Mouse (Mus musculus): Measurements from ENCODE around the gene Mrps2. TPM values are rescaled to one million over a fixed set of nuclear protein-coding genes. Genes with fewer than 3 reads are reported as not detected.
A peak's percentile ranks its signal among the peaks of the same experiment; 100 is the strongest.

The Mrps2 gene
- polyA plus RNA-seq, 1 experiment from 2014 or later, result 26.5 TPM

DNA sequence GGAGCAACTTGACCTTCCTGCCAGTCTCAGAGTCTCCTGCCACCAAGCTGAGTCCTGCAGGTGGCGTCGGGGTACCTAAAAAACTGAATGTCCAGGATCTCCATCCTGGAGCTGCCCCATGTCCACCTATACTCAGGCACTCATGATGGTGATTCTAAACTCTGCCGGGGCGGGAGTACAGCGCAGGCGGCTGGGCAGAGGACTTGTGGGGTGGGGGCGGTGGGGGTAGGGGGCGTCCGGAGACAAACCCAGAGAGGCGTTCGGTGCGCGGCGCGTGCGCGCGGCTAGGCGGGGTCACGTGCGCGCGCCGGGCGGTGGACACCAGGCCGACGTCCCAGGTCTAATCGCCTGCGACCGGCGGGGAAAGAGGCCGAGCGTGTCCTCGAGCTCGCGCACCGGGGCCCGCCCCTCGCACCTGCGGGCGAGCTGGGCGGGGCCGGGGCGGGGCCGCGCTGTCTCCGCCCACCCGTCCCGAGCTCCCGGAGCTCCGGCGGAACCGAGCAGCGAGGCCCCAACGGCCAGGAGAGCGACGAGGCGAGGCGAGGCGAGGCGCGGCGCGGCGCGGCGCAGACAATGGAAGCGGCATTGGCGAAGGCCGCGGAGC is 45.0 kb downstream of the Mrps2 start, which contains the start of gene Ralgds:
Ralgds (plus strand) TSS at position 328 of the 604 bp plus-strand sequence.
- Histone ChIP-seq H3K9ac (replicated peaks) (peak within 1 kb of the TSS; percentile 44), H3K36me3 (replicated peaks; ENCODE audit: insufficient read depth, low read length) (no peaks in the 10 kb centered on the region), H3K4me2 (ENCODE audit: low read depth, low read length) (peak within 1 kb of the TSS; percentile 87), H3K27me3 (ENCODE audit: insufficient read depth, low read length) (peaks cover 25% of the 10 kb centered on the region), H3K27ac (ENCODE audit: low read depth) (no peak within 1 kb of the TSS), H3K4me3 (ENCODE audit: low read depth, low read length) (peak within 1 kb of the TSS; percentile 50), H3K9me3 (ENCODE audit: low read length) (no peaks in the 10 kb centered on the region), H3K4me1 (ENCODE audit: insufficient read depth) (peaks cover 14% of the 10 kb centered on the region)
- 1% methylated on average over 63 of the region's 71 CpGs for WGBS (ENCODE audit: insufficient replicate concordance)
- DNase-seq (peak; percentile 50), ATAC-seq (peak; percentile 42; the same call in 1 of the 2 replicates)
- TF ChIP-seq CTCF (IDR thresholded peaks at IDR 0.05; ENCODE audit: low read depth), result peak; percentile 16; the same call in 1 of the 2 replicates
- no peak for TF ChIP-seq EP300 (IDR thresholded peaks at IDR 0.05; ENCODE audit: low read depth)

DNA sequence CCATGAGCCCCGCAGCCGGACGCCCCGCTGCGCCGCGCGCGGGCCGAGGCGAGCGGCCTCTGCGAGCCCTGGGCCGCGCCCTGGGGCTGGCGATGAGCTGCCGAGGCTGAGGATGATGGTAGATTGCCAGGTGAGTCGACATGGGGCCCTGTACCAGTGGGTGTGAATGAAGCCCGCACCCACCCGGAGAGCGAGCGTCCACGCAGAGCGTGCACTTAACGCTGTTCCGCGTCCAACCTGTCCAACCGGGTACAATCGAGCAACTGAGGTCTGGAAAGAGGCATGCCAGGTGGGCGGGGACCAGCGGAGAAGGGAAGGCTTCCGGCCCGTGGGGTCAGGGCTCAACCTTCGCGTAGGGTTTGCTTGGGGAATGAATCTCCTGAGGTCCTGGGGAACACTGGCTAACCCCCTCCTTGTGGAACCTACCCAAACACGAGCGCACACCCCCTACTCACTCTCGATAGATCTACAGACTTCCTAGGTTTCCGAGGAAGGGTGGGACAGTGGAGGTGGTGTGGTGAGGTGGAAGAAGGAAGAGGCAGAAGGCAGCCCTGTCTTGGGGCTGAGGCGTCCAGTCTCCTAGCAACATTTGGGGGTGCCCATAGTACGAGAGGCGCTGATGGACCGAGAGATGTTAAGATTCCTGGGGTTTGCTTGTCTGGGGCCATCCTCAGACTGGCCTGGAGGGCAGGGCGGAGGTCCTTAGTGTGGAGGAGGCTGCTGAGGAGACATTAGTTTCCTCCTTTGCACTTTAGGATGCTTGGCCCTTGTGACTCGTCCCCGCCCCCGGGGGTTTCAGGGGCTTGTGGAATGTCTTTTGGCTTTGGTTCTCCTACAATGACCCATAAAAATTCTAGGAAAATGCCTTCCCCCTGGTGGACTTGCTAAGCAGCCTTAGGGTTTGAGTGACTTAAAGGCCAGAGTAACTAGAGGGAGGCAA is 45.8 kb downstream of the Mrps2 start:
- 5% methylated on average over 47 of the region's 47 CpGs for WGBS (ENCODE audit: insufficient replicate concordance)
- peak overlapping the region; percentile 50 for H3K4me3 ChIP-seq (ENCODE audit: low read depth, low read length)
- H3K4me2 ChIP-seq (ENCODE audit: low read depth, low read length), result peak overlapping the region; percentile 87
- peak overlapping the region; percentile 44 for H3K9ac ChIP-seq (replicated peaks)
- H3K36me3 ChIP-seq (replicated peaks; ENCODE audit: insufficient read depth, low read length), result no peaks in the 10 kb centered on the region
- H3K27me3 ChIP-seq (ENCODE audit: insufficient read depth, low read length), result peaks cover 25% of the 10 kb centered on the region
- peaks cover 14% of the 10 kb centered on the region for H3K4me1 ChIP-seq (ENCODE audit: insufficient read depth)
- TF ChIP-seq CTCF (IDR thresholded peaks at IDR 0.05; ENCODE audit: low read depth) (no peak), EP300 (IDR thresholded peaks at IDR 0.05; ENCODE audit: low read depth) (no peak)
- H3K9me3 ChIP-seq (ENCODE audit: low read length), result no peaks in the 10 kb centered on the region
- DNase-seq, result no peak
- no peak for ATAC-seq
- H3K27ac ChIP-seq (ENCODE audit: low read depth), result no peak overlapping the region

DNA sequence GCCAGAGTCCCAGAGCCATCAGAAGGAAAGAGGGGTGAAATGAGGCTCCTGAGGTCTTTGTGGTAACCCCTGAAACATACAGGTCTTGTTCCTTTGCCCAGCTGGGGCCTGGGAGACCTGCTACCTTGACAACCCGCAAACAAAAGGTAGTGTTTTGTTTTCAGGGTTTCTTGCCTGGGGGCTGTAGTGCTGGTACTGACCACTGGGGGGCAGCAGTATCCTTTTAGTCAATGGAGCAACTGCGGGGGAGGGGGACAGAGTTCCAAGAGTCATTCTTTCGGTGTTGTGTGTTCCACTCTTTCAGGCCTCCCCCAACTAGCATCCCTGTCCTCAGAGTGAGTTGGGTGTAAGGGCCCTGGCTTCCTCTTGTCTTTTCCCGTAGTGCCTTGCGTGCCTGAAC is 46.6 kb downstream of the Mrps2 start:
- peak; percentile 89 for TF ChIP-seq CTCF (IDR thresholded peaks at IDR 0.05; ENCODE audit: low read depth)
- no peak for TF ChIP-seq EP300 (IDR thresholded peaks at IDR 0.05; ENCODE audit: low read depth)
- WGBS (ENCODE audit: insufficient replicate concordance), result 14% methylated on average over 5 of the region's 5 CpGs
- H3K4me3 ChIP-seq (ENCODE audit: low read depth, low read length), result no peak overlapping the region
- no peak overlapping the region for H3K27ac ChIP-seq (ENCODE audit: low read depth)
- no peak overlapping the region for H3K9ac ChIP-seq (replicated peaks)
- peaks cover 14% of the 10 kb centered on the region for H3K4me1 ChIP-seq (ENCODE audit: insufficient read depth)
- peaks cover 25% of the 10 kb centered on the region for H3K27me3 ChIP-seq (ENCODE audit: insufficient read depth, low read length)
- no peak overlapping the region for H3K4me2 ChIP-seq (ENCODE audit: low read depth, low read length)
- DNase-seq, result peak; percentile 85
- H3K9me3 ChIP-seq (ENCODE audit: low read length), result no peaks in the 10 kb centered on the region
- no peaks in the 10 kb centered on the region for H3K36me3 ChIP-seq (replicated peaks; ENCODE audit: insufficient read depth, low read length)
- ATAC-seq, result no peak

DNA sequence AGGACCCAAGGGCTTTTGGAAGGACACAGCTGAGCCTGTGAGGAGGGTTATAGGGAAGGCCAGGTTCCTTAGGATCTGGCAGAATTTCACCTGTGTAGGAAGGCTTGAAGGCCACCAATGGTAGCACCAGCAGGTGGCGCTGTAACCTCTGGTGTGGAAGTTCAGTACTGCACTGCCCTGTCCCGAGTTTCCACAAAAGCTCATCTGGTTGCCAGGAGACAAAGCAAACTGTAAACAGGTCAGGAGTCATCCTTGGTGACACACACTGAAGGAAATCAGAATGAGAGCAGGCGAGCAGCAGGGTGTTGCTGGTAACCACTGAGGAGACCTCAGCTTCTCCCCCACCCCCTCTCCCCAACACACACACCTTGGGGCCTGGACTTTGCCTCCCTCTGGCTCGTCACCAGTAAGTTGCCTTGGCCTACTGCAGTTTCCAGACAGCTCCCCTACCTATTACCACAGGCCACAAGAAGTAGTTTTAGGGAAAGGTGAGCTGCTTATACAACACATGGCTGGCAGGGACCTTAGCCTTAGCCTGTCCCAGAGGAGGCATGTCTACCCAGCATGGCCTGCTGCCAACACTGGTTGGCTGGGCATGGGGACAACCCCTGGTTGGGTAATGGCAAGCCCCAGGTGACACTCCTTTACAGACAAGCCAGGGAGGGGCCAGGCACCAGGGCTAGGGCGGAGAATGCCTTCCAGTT is 49.5 kb downstream of the Mrps2 start:
- H3K4me2 ChIP-seq (ENCODE audit: low read depth, low read length), result no peak overlapping the region
- H3K27me3 ChIP-seq (ENCODE audit: insufficient read depth, low read length), result peaks cover 16% of the 10 kb centered on the region; the same call in 1 of the 2 replicates
- H3K9me3 ChIP-seq (ENCODE audit: low read length), result no peaks in the 10 kb centered on the region
- H3K4me3 ChIP-seq (ENCODE audit: low read depth, low read length), result no peak overlapping the region
- ATAC-seq (peak; percentile 87), DNase-seq (peak; percentile 89)
- WGBS (ENCODE audit: insufficient replicate concordance), result 26% methylated on average over 5 of the region's 5 CpGs
- peak; percentile 94 for TF ChIP-seq CTCF (IDR thresholded peaks at IDR 0.05; ENCODE audit: low read depth)
- no peak for TF ChIP-seq EP300 (IDR thresholded peaks at IDR 0.05; ENCODE audit: low read depth)
- no peak overlapping the region for H3K9ac ChIP-seq (replicated peaks)
- H3K27ac ChIP-seq (ENCODE audit: low read depth), result no peak overlapping the region
- H3K36me3 ChIP-seq (replicated peaks; ENCODE audit: insufficient read depth, low read length), result no peaks in the 10 kb centered on the region
- H3K4me1 ChIP-seq (ENCODE audit: insufficient read depth), result peaks cover 14% of the 10 kb centered on the region

DNA sequence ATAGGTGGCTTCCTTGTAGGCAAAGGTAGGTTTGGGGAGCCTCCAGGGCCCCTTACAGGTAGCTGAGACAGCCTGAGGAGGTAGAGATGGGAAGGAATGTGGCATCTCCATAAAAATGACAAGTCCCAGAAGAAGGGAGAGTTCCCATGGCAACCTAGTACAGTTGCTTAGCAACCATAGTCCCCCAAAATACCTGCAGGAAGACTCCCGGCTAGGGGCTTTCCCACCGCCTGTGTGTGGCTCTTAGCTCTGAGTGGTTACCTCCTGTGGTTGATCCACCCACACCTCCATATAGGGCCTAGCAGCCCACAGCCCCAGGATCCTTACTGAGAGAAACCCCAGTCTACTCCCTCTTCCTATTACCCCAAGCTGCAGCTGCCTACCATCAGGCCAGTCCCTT is 50.4 kb downstream of the Mrps2 start:
- Histone ChIP-seq H3K27me3 (ENCODE audit: insufficient read depth, low read length) (peaks cover 8% of the 10 kb centered on the region; the same call in 1 of the 2 replicates), H3K4me1 (ENCODE audit: insufficient read depth) (peaks cover 9% of the 10 kb centered on the region), H3K4me3 (ENCODE audit: low read depth, low read length) (no peak overlapping the region), H3K9ac (replicated peaks) (no peak overlapping the region), H3K36me3 (replicated peaks; ENCODE audit: insufficient read depth, low read length) (no peaks in the 10 kb centered on the region), H3K9me3 (ENCODE audit: low read length) (no peaks in the 10 kb centered on the region), H3K27ac (ENCODE audit: low read depth) (no peak overlapping the region), H3K4me2 (ENCODE audit: low read depth, low read length) (no peak overlapping the region)
- TF ChIP-seq EP300 (IDR thresholded peaks at IDR 0.05; ENCODE audit: low read depth) (no peak), CTCF (IDR thresholded peaks at IDR 0.05; ENCODE audit: low read depth) (no peak)
- DNase-seq (no peak), ATAC-seq (no peak)
- WGBS (ENCODE audit: insufficient replicate concordance), result 83% methylated on average over 2 of the region's 2 CpGs

DNA sequence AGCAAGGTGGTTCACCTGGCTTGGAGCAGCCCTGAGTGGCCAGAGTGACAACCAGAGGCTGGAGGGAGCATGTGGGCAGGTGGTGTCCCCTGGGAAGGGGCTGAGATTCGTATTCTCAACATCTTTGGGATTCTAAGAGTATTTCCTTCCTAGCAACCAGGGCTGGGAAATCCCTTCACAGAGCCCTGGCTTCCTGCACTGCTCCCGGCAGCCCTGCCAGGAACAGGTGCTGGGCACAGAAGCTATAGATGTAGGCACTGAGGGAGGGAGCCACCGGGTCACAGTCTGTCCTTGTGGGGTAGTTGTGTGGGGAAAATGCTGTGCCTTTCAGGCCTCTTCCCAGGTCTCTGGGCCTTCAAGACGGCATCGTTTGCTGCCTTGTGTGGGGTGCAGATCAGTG is 52.7 kb downstream of the Mrps2 start:
- no peak for TF ChIP-seq CTCF (IDR thresholded peaks at IDR 0.05; ENCODE audit: low read depth)
- TF ChIP-seq EP300 (IDR thresholded peaks at IDR 0.05; ENCODE audit: low read depth), result no peak
- Histone ChIP-seq H3K9me3 (ENCODE audit: low read length) (no peaks in the 10 kb centered on the region), H3K4me3 (ENCODE audit: low read depth, low read length) (no peak overlapping the region), H3K27me3 (ENCODE audit: insufficient read depth, low read length) (no peaks in the 10 kb centered on the region), H3K27ac (ENCODE audit: low read depth) (no peak overlapping the region), H3K4me1 (ENCODE audit: insufficient read depth) (peaks cover 6% of the 10 kb centered on the region), H3K36me3 (replicated peaks; ENCODE audit: insufficient read depth, low read length) (no peaks in the 10 kb centered on the region), H3K4me2 (ENCODE audit: low read depth, low read length) (no peak overlapping the region), H3K9ac (replicated peaks) (no peak overlapping the region)
- DNase-seq (no peak), ATAC-seq (no peak)
- WGBS (ENCODE audit: insufficient replicate concordance), result 63% methylated on average over 5 of the region's 5 CpGs

Other genes with a start within 250 kb of the Mrps2 start
- 0.02 and 0.05 TPM in 2 replicates for gene Ppp1r26, start 21.3 kb upstream of the Mrps2 start, polyA plus RNA-seq (2015; fragmentation: Nextera tagmentation; extraction: Ambion mirVana)
- not detected in 2 replicates for gene 1700007K13Rik, start 1.7 kb upstream of the Mrps2 start, polyA plus RNA-seq (2015; fragmentation: Nextera tagmentation; extraction: Ambion mirVana)
- 0.56 and 0.64 TPM in 2 replicates for gene Gbgt1, start 28.8 kb downstream of the Mrps2 start, polyA plus RNA-seq (2015; fragmentation: Nextera tagmentation; extraction: Ambion mirVana)
- 1.5 and 1.9 TPM in 2 replicates for gene Gm10134, start 38.0 kb downstream of the Mrps2 start, polyA plus RNA-seq (2015; fragmentation: Nextera tagmentation; extraction: Ambion mirVana)
- 1.8 TPM in 2 replicates for gene Ralgds, start 45.1 kb downstream of the Mrps2 start, polyA plus RNA-seq (2015; fragmentation: Nextera tagmentation; extraction: Ambion mirVana)
- 4.7 TPM in 1 of 2 replicates, not detected in the other for gene Cel, start 95.3 kb downstream of the Mrps2 start, polyA plus RNA-seq (2015; fragmentation: Nextera tagmentation; extraction: Ambion mirVana)
- gene Gtf3c5, start 115.7 kb downstream of the Mrps2 start, polyA plus RNA-seq (2015; fragmentation: Nextera tagmentation; extraction: Ambion mirVana), result 4.5 and 5.8 TPM in 2 replicates
- 48.9 and 52.2 TPM in 2 replicates for gene Gfi1b, start 153.9 kb downstream of the Mrps2 start, polyA plus RNA-seq (2015; fragmentation: Nextera tagmentation; extraction: Ambion mirVana)
- gene Tsc1, start 173.2 kb downstream of the Mrps2 start, polyA plus RNA-seq (2015; fragmentation: Nextera tagmentation; extraction: Ambion mirVana), result 3.7 TPM in 2 replicates
- gene Spaca9, start 231.7 kb downstream of the Mrps2 start, polyA plus RNA-seq (2015; fragmentation: Nextera tagmentation; extraction: Ambion mirVana), result 2.1 and 2.5 TPM in 2 replicates
- gene Ak8, start 232.1 kb downstream of the Mrps2 start, polyA plus RNA-seq (2015; fragmentation: Nextera tagmentation; extraction: Ambion mirVana), result 0.28 and 0.41 TPM in 2 replicates

Measured in liver, postnatal 0 days (tissue).